Mouse (Mus musculus): Measurements from ENCODE around the gene Stpg3.

Gene Stpg3

GRCm38 (mm10) chr2:25178285-25178972, 36.0 kb downstream of the Stpg3 start:
- DNase-seq = no peak

GRCm38 (mm10) chr2:25177685-25178084, 36.8 kb downstream of the Stpg3 start:
- no peak for DNase-seq

GRCm38 (mm10) chr2:25177076-25177475, 37.4 kb downstream of the Stpg3 start:
- DNase-seq = no peak

- no peak for DNase-seq
These were observed 37.9 kb downstream of the Stpg3 start for GRCm38 (mm10) chr2:25176573-25176972.

- DNase-seq = no peak
These were observed 38.8 kb downstream of the Stpg3 start for GRCm38 (mm10) chr2:25175690-25176078.

- peak; percentile 75 for DNase-seq
These were observed 39.4 kb downstream of the Stpg3 start for GRCm38 (mm10) chr2:25174866-25175689.

- DNase-seq = no peak
These were observed 40.6 kb downstream of the Stpg3 start for GRCm38 (mm10) chr2:25173821-25174220.

- DNase-seq = peak; percentile 46
These were observed 41.8 kb downstream of the Stpg3 start for GRCm38 (mm10) chr2:25172629-25173028.

- DNase-seq = no peak
These were observed 42.7 kb downstream of the Stpg3 start for GRCm38 (mm10) chr2:25171769-25172153.

GRCm38 (mm10) chr2:25171101-25171768, 43.2 kb downstream of the Stpg3 start:
- DNase-seq = no peak

GRCm38 (mm10) chr2:25170326-25171100, 43.9 kb downstream of the Stpg3 start:
- no peak for DNase-seq

GRCm38 (mm10) chr2:25169778-25170177, 44.7 kb downstream of the Stpg3 start:
- DNase-seq = no peak

- no peak for DNase-seq
These were observed 45.8 kb downstream of the Stpg3 start for GRCm38 (mm10) chr2:25168665-25168978.

- DNase-seq = peak; percentile 81
These were observed 46.3 kb downstream of the Stpg3 start for GRCm38 (mm10) chr2:25167919-25168664.

GRCm38 (mm10) chr2:25167481-25167880, 47.0 kb downstream of the Stpg3 start:
- no peak for DNase-seq

Measured in liver (tissue).